Comparison of ENCODE assay signal across 8 mouse cellular contexts in the genomic region with DNA sequence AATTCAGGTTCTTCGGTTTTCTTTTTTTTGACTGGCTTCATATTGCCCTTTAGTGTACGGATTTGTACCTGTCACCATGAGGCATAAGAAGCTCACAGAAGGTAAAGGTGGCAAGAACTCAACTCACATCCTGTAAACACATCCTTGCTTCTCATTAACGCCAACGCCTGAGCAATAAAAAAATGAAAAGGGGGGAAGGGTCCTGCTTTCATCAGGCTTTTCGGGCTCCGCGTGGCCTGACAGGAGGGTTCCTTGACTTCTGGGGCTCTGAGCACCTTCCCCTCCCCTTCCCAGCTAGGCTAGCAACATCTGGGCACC. TPM values are rescaled to one million over a fixed set of nuclear protein-coding genes. Genes with fewer than 3 reads are reported as not detected.
DNase-seq lines count a peak whose midpoint lies in the region; ATAC-seq and TF ChIP-seq lines count a peak whose summit lies in the region.

No protein-coding gene starts in this region.

- peaks cover 12% of the 10 kb centered on the region for H3K27me3 ChIP-seq in heart, embryonic 11.5 days (ENCODE audit: control insufficient read depth, insufficient read depth, low read length)
- peaks cover 8% of the 10 kb centered on the region for H3K27me3 ChIP-seq in ES-Bruce4 (ENCODE audit: control insufficient read depth, insufficient read depth, low read length, poor library complexity, severe bottlenecking)
- peaks cover 5% of the 10 kb centered on the region; the same call in 1 of the 2 replicates for H3K27me3 ChIP-seq in forebrain, embryonic 15.5 days
- H3K27me3 ChIP-seq in liver, embryonic 15.5 days, result peaks cover 31% of the 10 kb centered on the region

- WGBS in heart, embryonic 11.5 days (ENCODE audit: insufficient replicate concordance), result 21% methylated on average over 7 of the region's 7 CpGs
- 14% methylated on average over 7 of the region's 7 CpGs for WGBS in forebrain, embryonic 15.5 days
- 21% methylated on average over 7 of the region's 7 CpGs for WGBS in liver, embryonic 15.5 days (ENCODE audit: insufficient replicate concordance)

- H3K4me2 ChIP-seq in heart, embryonic 11.5 days, result peak overlapping the region; percentile 100
- peak overlapping the region; percentile 100 for H3K4me2 ChIP-seq in forebrain, embryonic 15.5 days (replicated peaks)
- peak overlapping the region; percentile 93 for H3K4me2 ChIP-seq in liver, embryonic 15.5 days

- ATAC-seq in heart, embryonic 11.5 days (replicated peaks; ENCODE audit: insufficient number of reproducible peaks, low FRiP score, low TSS enrichment), result no peak
- peak; percentile 23 for ATAC-seq in forebrain, embryonic 15.5 days (replicated peaks)
- ATAC-seq in liver, embryonic 15.5 days (ENCODE audit: insufficient read depth), result no peak

- H3K9ac ChIP-seq in heart, embryonic 11.5 days (ENCODE audit: low read depth, low read length), result peak overlapping the region; percentile 63; the same call in 1 of the 2 replicates
- 0 out of 2 replicates have a peak overlapping the region, but pooled peaks have one; percentile 95 for H3K9ac ChIP-seq in ES-Bruce4 (ENCODE audit: low read depth, poor library complexity, severe bottlenecking)
- peak overlapping the region; percentile 56 for H3K9ac ChIP-seq in forebrain, embryonic 15.5 days (replicated peaks)
- 0 out of 2 replicates have a peak overlapping the region, but pooled peaks have one; percentile 35 for H3K9ac ChIP-seq in liver, embryonic 15.5 days

- no peak for TF ChIP-seq POLR2A in ES-Bruce4 (IDR thresholded peaks at IDR 0.05; ENCODE audit: insufficient read depth, low read length)

- no peak for DNase-seq in heart, postnatal 25 days (ENCODE audit: low spot score)
- DNase-seq in layer of hippocampus, adult 18-20 months (ENCODE audit: low spot score in 2 of 2), result no peak
- no peak for DNase-seq in left cerebral cortex, adult 9 months (ENCODE audit: low spot score in 2 of 2)
- no peak for DNase-seq in testis, postnatal 10 days (ENCODE audit: low spot score)

- no peak overlapping the region for H3K27ac ChIP-seq in heart, embryonic 11.5 days (ENCODE audit: low read depth, low read length)
- no peak overlapping the region for H3K27ac ChIP-seq in ES-Bruce4 (ENCODE audit: insufficient read depth, low read length)
- H3K27ac ChIP-seq in forebrain, embryonic 15.5 days (replicated peaks), result no peak overlapping the region
- H3K27ac ChIP-seq in liver, embryonic 15.5 days (replicated peaks), result no peak overlapping the region

- no peaks in the 10 kb centered on the region for H3K4me1 ChIP-seq in heart, embryonic 11.5 days (ENCODE audit: control insufficient read depth, insufficient read depth, low read length)
- H3K4me1 ChIP-seq in ES-Bruce4 (ENCODE audit: control insufficient read depth, insufficient read depth, low read length), result no peaks in the 10 kb centered on the region
- H3K4me1 ChIP-seq in forebrain, embryonic 15.5 days, result peaks cover 5% of the 10 kb centered on the region
- peaks cover 14% of the 10 kb centered on the region for H3K4me1 ChIP-seq in liver, embryonic 15.5 days (replicated peaks)

- TF ChIP-seq EP300 in ES-Bruce4 (IDR thresholded peaks at IDR 0.05; ENCODE audit: insufficient read depth, low read depth, low read length), result no peak

- no peak for TF ChIP-seq CTCF in ES-Bruce4 (IDR thresholded peaks at IDR 0.05; ENCODE audit: low read depth, low read length)

- peak overlapping the region; percentile 76 for H3K4me3 ChIP-seq in heart, embryonic 11.5 days (ENCODE audit: low read depth, low read length)
- peak overlapping the region; percentile 88 for H3K4me3 ChIP-seq in ES-Bruce4 (ENCODE audit: low read depth, low read length)
- H3K4me3 ChIP-seq in forebrain, embryonic 15.5 days, result peak overlapping the region; percentile 85
- peak overlapping the region; percentile 65 for H3K4me3 ChIP-seq in liver, embryonic 15.5 days (replicated peaks)

- no peaks in the 10 kb centered on the region for H3K36me3 ChIP-seq in heart, embryonic 11.5 days (ENCODE audit: control insufficient read depth, insufficient read depth, low read length)
- no peaks in the 10 kb centered on the region for H3K36me3 ChIP-seq in ES-Bruce4 (ENCODE audit: control insufficient read depth, insufficient read depth, low read length, poor library complexity, severe bottlenecking)
- no peaks in the 10 kb centered on the region for H3K36me3 ChIP-seq in forebrain, embryonic 15.5 days
- H3K36me3 ChIP-seq in liver, embryonic 15.5 days (replicated peaks), result no peaks in the 10 kb centered on the region

- no peaks in the 10 kb centered on the region for H3K9me3 ChIP-seq in heart, embryonic 11.5 days (replicated peaks; ENCODE audit: control insufficient read depth, low read length)
- H3K9me3 ChIP-seq in ES-Bruce4 (replicated peaks; ENCODE audit: control insufficient read depth, insufficient read depth, low read length, poor library complexity, severe bottlenecking), result no peaks in the 10 kb centered on the region
- no peaks in the 10 kb centered on the region for H3K9me3 ChIP-seq in forebrain, embryonic 15.5 days
- no peaks in the 10 kb centered on the region for H3K9me3 ChIP-seq in liver, embryonic 15.5 days (replicated peaks)

- intact Hi-C loops in heart, postnatal 25 days (cut with DNase I), result no loop called here

RNA-seq across cellular contexts. Expression of gene Zdhhc23, which starts 0.6 kb away (rescaled TPM):
- polyA plus RNA-seq in heart, embryonic 11.5 days (2014; fragmentation: Nextera tagmentation; extraction: Ambion mirVana), result 1.0 and 1.3 TPM in 2 replicates
- under 1 TPM; 0.28 to 0.52 TPM for total RNA-seq in heart, postnatal 25 days (2021)
- polyA plus RNA-seq in ES-Bruce4 (2011; ENCODE audit: insufficient read depth, insufficient read length, low read depth, missing spikeins), result 2.9 and 3.2 TPM in 2 replicates
- polyA plus RNA-seq in forebrain, embryonic 15.5 days (2015; fragmentation: Nextera tagmentation; extraction: Ambion mirVana), result 3.0 and 3.2 TPM in 2 replicates
- polyA plus RNA-seq in liver, embryonic 15.5 days (2015; fragmentation: Nextera tagmentation; extraction: Ambion mirVana), result 0.18 and 0.20 TPM in 2 replicates
- 10 to 100 TPM; 40.8 to 46.1 TPM for total RNA-seq in layer of hippocampus, adult 18-20 months (2021)

RNA-seq across cellular contexts. Expression of gene Qtrt2, which starts 52.4 kb away (rescaled TPM):
- 19.1 and 24.7 TPM in 2 replicates for polyA plus RNA-seq in heart, embryonic 11.5 days (2014; fragmentation: Nextera tagmentation; extraction: Ambion mirVana)
- 10 to 100 TPM; 15.4 to 15.5 TPM for total RNA-seq in heart, postnatal 25 days (2021)
- polyA plus RNA-seq in ES-Bruce4 (2011; ENCODE audit: insufficient read depth, insufficient read length, low read depth, missing spikeins), result 42.1 and 45.3 TPM in 2 replicates
- 25.1 and 26.7 TPM in 2 replicates for polyA plus RNA-seq in forebrain, embryonic 15.5 days (2015; fragmentation: Nextera tagmentation; extraction: Ambion mirVana)
- polyA plus RNA-seq in liver, embryonic 15.5 days (2015; fragmentation: Nextera tagmentation; extraction: Ambion mirVana), result 4.4 and 5.5 TPM in 2 replicates
- 10 to 100 TPM; 32.5 to 39.2 TPM for total RNA-seq in layer of hippocampus, adult 18-20 months (2021)

Comparison
In these comparisons a context has a peak if more than half of its experiments do, and no peak if none do; other contexts are left out.
1. H3K9ac ChIP-seq: peak in every context shown above with its lines; median percentile 95 in ES-Bruce4; 63 in heart, embryonic 11.5 days; 56 in forebrain, embryonic 15.5 days; 35 in liver, embryonic 15.5 days.